Mouse (Mus musculus): ENCODE measurements at regions not wholly inside any gene's neighbourhood (a gene's known extent, or its start where the extent isn't known, plus 50 kb on each side); places are given as distances from the start of the nearest gene placed in this dataset.

DNA sequence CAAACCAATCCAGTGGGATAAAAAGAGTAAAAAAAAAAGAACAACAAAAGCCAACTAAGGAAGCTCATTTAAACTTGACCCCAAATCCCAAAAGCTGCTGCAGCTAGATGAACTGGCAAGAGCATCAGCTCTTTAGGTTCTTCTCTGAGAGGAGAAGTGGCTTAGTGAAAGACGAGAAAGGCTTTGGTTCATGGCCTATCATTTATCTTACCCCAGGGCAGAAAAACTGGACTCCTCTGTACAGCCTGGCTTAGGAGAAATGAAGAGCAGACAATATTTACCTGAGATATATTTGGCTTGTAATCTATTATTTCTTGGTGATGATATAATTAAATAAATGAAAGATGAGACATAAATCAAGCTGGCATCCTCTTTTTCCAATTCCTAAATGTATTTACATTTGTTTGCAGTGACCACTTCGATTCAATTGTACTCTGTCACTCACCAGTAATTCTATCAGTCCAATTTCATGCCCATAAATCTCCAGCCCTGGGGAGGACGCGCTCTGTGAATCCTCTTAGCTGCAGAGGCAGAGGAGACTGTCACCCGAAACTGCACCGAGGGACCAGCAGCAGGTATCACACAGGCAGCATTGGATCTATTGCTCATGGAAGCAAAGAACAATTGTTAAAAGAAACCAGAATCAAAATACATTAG, 114.8 kb upstream of the Plpp4 start:
- Histone ChIP-seq H3K4me3 (no peak overlapping the region), H3K36me3 (no peaks in the 10 kb centered on the region), H3K27ac (no peak overlapping the region), H3K4me2 (no peak overlapping the region), H3K9ac (no peak overlapping the region), H3K4me1 (replicated peaks) (no peaks in the 10 kb centered on the region), H3K9me3 (replicated peaks) (no peaks in the 10 kb centered on the region), H3K27me3 (no peaks in the 10 kb centered on the region)
- ATAC-seq (replicated peaks; ENCODE audit: insufficient number of reproducible peaks, insufficient read depth, low FRiP score, low read depth): no peak
- 74% methylated on average over 6 of the region's 6 CpGs for WGBS

DNA sequence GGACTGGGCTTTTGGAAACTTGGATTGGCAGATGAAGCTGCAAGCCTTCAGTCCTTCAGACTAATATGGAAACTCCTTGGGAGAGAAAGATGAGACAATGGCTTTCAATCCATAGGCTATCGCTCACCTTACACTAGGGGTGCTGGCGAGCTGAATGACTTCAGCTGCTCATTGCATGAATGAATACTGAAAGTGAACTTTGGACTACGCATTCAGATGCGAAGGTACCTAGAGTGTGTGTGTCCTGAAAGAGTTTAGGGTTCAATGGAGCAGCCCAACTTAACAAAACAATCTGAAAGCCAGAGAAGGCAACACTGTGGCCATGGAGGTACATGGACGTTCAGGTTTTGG, 114.3 kb upstream of the Plpp4 start:
- no peak for ATAC-seq (replicated peaks; ENCODE audit: insufficient number of reproducible peaks, insufficient read depth, low FRiP score, low read depth)
- WGBS: 78% methylated on average over 5 of the region's 5 CpGs
- no peaks in the 10 kb centered on the region for H3K9me3 ChIP-seq (replicated peaks)
- no peaks in the 10 kb centered on the region for H3K36me3 ChIP-seq
- H3K27ac ChIP-seq: no peak overlapping the region
- no peak overlapping the region for H3K4me2 ChIP-seq
- H3K27me3 ChIP-seq: no peaks in the 10 kb centered on the region
- H3K4me3 ChIP-seq: no peak overlapping the region
- no peaks in the 10 kb centered on the region for H3K4me1 ChIP-seq (replicated peaks)
- no peak overlapping the region for H3K9ac ChIP-seq

DNA sequence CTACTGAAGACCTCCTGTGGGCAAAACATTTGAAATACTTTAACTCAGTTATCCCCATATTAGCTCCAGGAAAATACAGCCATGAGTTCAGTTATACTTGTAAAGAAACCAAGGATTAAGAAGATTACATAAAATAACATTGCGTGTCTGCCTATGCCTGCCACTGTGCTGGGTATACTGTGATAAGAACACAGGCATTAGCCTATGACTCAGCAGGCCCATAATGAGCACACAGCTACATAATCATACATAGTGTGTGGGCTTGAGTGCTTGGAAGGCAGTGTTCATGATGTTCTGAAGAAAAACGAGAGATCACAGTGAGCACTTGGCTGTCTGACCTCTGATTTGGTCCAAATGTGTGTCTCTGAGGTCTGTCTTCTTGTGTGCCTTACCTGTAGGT, 101.3 kb upstream of the Plpp4 start:
- Histone ChIP-seq H3K4me2 (no peak overlapping the region), H3K4me3 (no peak overlapping the region), H3K36me3 (no peaks in the 10 kb centered on the region), H3K27ac (no peak overlapping the region), H3K9ac (no peak overlapping the region), H3K9me3 (replicated peaks) (no peaks in the 10 kb centered on the region), H3K27me3 (no peaks in the 10 kb centered on the region), H3K4me1 (replicated peaks) (no peaks in the 10 kb centered on the region)
- WGBS: 64% methylated on average over 2 of the region's 2 CpGs
- ATAC-seq (replicated peaks; ENCODE audit: insufficient number of reproducible peaks, insufficient read depth, low FRiP score, low read depth): no peak

DNA sequence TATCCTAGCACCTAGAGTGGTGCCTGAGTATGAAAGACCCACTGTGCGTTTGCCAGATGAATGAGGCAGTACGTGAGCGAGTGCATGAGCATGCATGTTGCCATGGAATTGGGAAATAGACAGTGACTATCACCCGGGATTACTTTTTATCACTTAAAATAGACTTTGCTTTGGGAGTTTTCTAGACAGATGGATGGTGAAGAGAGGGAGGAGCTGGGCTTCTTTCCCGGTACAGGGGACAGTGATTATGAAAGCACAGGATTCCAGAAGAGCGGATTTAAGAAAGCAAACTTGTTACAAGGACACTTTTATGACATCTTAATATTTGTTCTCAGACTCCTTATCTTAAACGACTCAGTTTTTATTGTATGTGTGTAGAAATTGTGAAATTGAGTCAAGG, 86.9 kb upstream of the Plpp4 start:
- H3K4me1 ChIP-seq (replicated peaks): no peaks in the 10 kb centered on the region
- no peaks in the 10 kb centered on the region for H3K9me3 ChIP-seq (replicated peaks)
- WGBS: 77% methylated on average over 7 of the region's 7 CpGs
- H3K4me3 ChIP-seq: no peak overlapping the region
- no peaks in the 10 kb centered on the region for H3K36me3 ChIP-seq
- no peak for ATAC-seq (replicated peaks; ENCODE audit: insufficient number of reproducible peaks, insufficient read depth, low FRiP score, low read depth)
- no peak overlapping the region for H3K9ac ChIP-seq
- H3K27ac ChIP-seq: no peak overlapping the region
- H3K27me3 ChIP-seq: no peaks in the 10 kb centered on the region
- H3K4me2 ChIP-seq: no peak overlapping the region

DNA sequence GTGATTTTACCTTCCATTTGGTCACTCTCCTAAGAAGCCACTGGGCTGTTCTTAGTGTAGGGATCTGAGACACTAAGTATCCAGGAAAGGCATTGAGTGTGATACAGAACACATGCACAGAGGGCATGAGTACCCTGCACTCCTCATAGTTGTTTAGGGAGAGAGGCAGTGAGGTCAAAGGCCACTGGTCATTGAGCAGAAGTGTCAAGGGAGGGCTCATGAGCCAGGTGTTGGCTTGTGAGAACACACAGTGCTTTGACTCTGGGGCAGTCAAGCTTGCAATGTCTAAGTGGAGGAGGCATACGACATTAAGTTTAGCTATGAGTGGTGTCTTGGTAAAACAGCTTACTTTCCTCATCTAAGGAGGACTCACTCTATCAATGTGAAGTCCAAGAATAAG, 65.9 kb upstream of the Plpp4 start:
- Histone ChIP-seq H3K9me3 (replicated peaks) (no peaks in the 10 kb centered on the region), H3K4me3 (no peak overlapping the region), H3K27me3 (no peaks in the 10 kb centered on the region), H3K4me1 (replicated peaks) (no peaks in the 10 kb centered on the region), H3K27ac (no peak overlapping the region), H3K4me2 (no peak overlapping the region), H3K36me3 (no peaks in the 10 kb centered on the region), H3K9ac (no peak overlapping the region)
- no peak for ATAC-seq (replicated peaks; ENCODE audit: insufficient number of reproducible peaks, insufficient read depth, low FRiP score, low read depth)
- WGBS: 85% methylated on average over 1 of the region's 1 CpGs

DNA sequence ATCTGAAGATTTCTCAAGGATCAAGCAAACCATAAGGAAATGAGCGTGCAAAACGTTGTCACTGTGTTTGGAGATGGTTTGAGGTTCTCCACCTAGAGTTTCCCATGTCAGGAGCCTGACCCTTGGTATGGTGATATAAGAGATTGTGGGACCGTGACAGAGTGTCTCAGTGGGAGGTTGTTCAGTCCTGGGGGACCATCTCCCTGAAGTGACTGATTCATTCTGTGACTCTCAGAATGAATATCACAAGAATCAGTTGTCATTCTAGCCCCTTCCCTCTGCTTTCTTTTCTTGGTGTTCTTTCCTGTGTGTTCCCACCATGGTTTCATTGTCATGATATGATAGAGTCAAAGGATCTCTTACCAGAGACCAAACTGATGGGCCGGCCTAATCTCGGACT, 49.8 kb upstream of the Plpp4 start:
- Histone ChIP-seq H3K4me3 (no peak overlapping the region), H3K4me2 (no peak overlapping the region), H3K9me3 (replicated peaks) (no peaks in the 10 kb centered on the region), H3K4me1 (replicated peaks) (no peaks in the 10 kb centered on the region), H3K36me3 (no peaks in the 10 kb centered on the region), H3K9ac (no peak overlapping the region), H3K27ac (no peak overlapping the region), H3K27me3 (no peaks in the 10 kb centered on the region)
- WGBS: 81% methylated on average over 5 of the region's 5 CpGs
- ATAC-seq (replicated peaks; ENCODE audit: insufficient number of reproducible peaks, insufficient read depth, low FRiP score, low read depth): no peak

All from heart, embryonic 15.5 days (tissue).